Mouse (Mus musculus) small intestine, adult 2 months (tissue): ENCODE results near the gene Cd300ld5. TPM values are rescaled to one million over a fixed set of nuclear protein-coding genes. Genes with fewer than 3 reads are reported as not detected.
"Not testable (repeated sequence)": the region's sequence is repeated elsewhere in the genome, so short reads cannot be mapped to it uniquely, and the experiment has no call there.

Experiments
- H3K27ac ChIP-seq: fragments of 200-500 bp; 2 replicates; pipeline ENCODE4 v1.5.1; 2012; ENCODE audit warnings: low read depth, low read length, control low read depth, inconsistent platforms; ENCODE audit not compliant: insufficient read depth
- H3K27me3 ChIP-seq: fragments of 200-500 bp; 2 replicates; pipeline ENCODE4 v1.6.1; 2012; ENCODE audit warnings: mild to moderate bottlenecking, moderate library complexity, low read length, inconsistent platforms; ENCODE audit not compliant: control insufficient read depth, insufficient read depth
- H3K36me3 ChIP-seq: fragments of 200-500 bp; 2 replicates; pipeline ENCODE4 v1.6.1; 2012; ENCODE audit warnings: mild to moderate bottlenecking, low read length, control low read depth, inconsistent platforms; ENCODE audit not compliant: control insufficient read depth, insufficient read depth
- H3K4me1 ChIP-seq: fragments of 200-500 bp; 2 replicates; pipeline ENCODE4 v1.6.1; 2012; ENCODE audit warnings: low read length, inconsistent platforms, mixed read lengths; ENCODE audit not compliant: control insufficient read depth, insufficient read depth, insufficient read length
- H3K4me3 ChIP-seq: fragments of 200-500 bp; 2 replicates; pipeline ENCODE4 v1.5.1; 2012; ENCODE audit warnings: low read depth, mild to moderate bottlenecking, control low read depth, inconsistent platforms, low read length, moderate library complexity
- CTCF ChIP-seq: fragments of 200-500 bp; IDR thresholded peaks from 2 replicates; pipeline ENCODE4 v1.5.1; 2012; ENCODE audit warnings: low read depth, mild to moderate bottlenecking, control low read depth, inconsistent platforms, low read length, moderate library complexity, mixed read lengths; ENCODE audit not compliant: insufficient replicate concordance, insufficient read length; ENCODE audit errors: extremely low read depth
- POLR2A ChIP-seq: fragments of 200-500 bp; IDR thresholded peaks from 2 replicates; pipeline ENCODE4 v1.6.1; 2012; ENCODE audit warnings: low read depth, mild to moderate bottlenecking, control low read depth, inconsistent platforms, low read length, moderate library complexity
- WGBS: fragments of 180-500 bp; shearing (Covaris S2); methylation state at CpG from one replicate; pipeline ENCODE4 v1.1.7; 2018; 5-methylcytosine and 5-hydroxymethylcytosine counted together
- polyA plus RNA-seq: library from polyadenylated mRNA; depleted of rRNA; stranded (reverse); fragments of >200 nt; gene quantifications from 2 replicates; pipeline ENCODE4 v1.2.3, GENCODE M21; 2012; rRNA removed

Gene Cd300ld5
- 0.85 TPM in 1 of 2 replicates, not detected in the other for polyA plus RNA-seq

DNA sequence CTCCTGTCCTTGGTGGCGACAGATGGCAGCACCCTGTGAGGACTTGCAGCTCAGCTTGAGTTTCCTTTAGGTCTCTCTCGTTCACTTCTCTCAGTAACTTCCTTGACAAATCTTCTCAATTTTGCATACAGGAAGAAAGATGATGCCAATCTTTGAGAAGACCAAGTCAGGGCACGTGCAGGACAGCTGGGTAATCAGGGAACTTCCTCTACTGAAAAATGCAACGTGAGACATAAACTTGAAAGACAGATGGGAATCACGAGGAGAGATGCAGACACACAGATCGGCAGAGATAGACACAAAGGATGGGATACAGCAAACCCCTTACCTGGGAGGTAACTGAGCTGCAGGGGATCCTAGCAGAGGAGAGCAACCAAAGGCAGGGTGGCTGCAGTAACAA lies at the start of gene Cd300ld5:
Cd300ld5 (minus strand) TSS at position 101 of the 400 bp plus-strand sequence.
- H3K4me1 ChIP-seq, H3K36me3 ChIP-seq, H3K4me3 ChIP-seq, H3K27ac ChIP-seq, H3K27me3 ChIP-seq: not testable (repeated sequence)
- WGBS = no CpG with 5 or more reads among the region's 6 CpGs

GRCm38 (mm10) chr11:115086213-115086612 lies 48.6 kb upstream of the Cd300ld5 start:
- WGBS = 66% methylated on average over 7 of the region's 7 CpGs
- TF ChIP-seq CTCF (no peak), POLR2A (no peak)
- no peak overlapping the region for H3K4me3 ChIP-seq
- H3K27ac ChIP-seq = no peak overlapping the region
- H3K4me1 ChIP-seq = peaks cover 16% of the 10 kb centered on the region
- H3K27me3 ChIP-seq = no peaks in the 10 kb centered on the region; the same call in 1 of the 2 replicates
- H3K36me3 ChIP-seq = no peaks in the 10 kb centered on the region

DNA sequence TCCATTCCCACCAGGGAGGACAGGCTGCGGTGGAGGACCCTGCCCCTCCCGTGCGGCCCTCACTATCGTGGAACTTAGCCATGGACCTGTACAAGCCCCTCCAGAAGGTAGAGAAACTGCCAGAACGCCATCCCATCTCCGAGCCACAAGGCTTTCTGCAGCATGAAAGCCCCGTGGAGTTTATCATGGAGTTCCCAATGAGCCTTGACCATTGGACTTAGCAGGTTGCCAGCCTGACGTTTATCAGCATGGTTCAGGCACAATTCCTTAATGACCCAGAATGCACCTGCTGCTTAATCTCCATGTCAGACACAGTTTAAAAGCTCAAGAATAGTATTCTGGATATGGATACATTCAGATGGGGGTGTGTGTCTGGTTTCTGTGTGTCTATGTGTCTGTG lies 47.5 kb upstream of the Cd300ld5 start:
- Histone ChIP-seq H3K27me3 (no peaks in the 10 kb centered on the region), H3K36me3 (no peaks in the 10 kb centered on the region), H3K4me3 (peak overlapping the region; percentile 39), H3K4me1 (peaks cover 16% of the 10 kb centered on the region), H3K27ac (peak overlapping the region; percentile 96)
- 37% methylated on average over 8 of the region's 8 CpGs for WGBS
- TF ChIP-seq POLR2A = no peak
- TF ChIP-seq CTCF = no peak

- Histone ChIP-seq H3K27me3 (no peaks in the 10 kb centered on the region), H3K4me3 (peak overlapping the region; percentile 39), H3K4me1 (peaks cover 16% of the 10 kb centered on the region), H3K27ac (peak overlapping the region; percentile 96), H3K36me3 (no peaks in the 10 kb centered on the region)
- 21% methylated on average over 12 of the region's 12 CpGs for WGBS
- TF ChIP-seq POLR2A (no peak), CTCF (no peak)
Observed at GRCm38 (mm10) chr11:115084595-115084994, 47.0 kb upstream of the Cd300ld5 start.

DNA sequence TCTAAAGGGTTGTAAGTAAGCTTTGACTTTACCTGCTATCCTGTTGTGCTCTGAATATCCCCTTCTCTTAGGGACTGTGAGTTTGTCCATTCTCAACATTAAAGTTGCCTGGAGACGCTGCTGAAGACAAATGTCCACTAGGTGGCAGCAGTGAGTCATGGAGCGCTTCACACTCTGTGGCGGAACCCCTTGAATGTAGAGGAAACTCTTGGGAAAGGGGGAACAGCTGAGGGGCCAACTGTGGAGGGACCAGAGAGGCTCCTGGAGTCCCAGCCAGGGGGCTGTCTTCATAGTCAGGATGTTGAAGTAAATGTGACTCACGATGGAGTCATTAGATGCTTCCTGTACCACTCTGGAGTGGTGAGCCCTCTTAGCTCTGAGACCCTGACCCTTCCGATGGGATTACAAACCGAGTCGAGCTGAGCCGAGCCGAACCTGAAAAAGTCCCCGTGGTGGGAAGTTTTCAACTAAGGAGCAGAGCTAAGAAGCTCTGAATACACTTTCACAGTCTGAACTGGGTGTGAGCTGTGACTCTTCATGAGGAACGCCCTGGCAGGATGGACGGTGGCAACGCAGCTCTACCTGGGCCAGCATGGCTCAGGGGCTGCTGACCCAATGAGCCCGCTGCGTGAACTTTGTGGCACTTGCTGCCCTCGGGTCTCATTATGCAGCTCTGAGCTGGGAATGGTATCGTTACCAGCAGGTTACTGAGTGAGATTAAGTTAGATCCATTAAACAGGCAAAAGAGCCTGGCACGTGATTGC lies 46.0 kb upstream of the Cd300ld5 start:
- 29% methylated on average over 18 of the region's 18 CpGs for WGBS
- peak overlapping the region; percentile 66 for H3K27ac ChIP-seq
- TF ChIP-seq POLR2A (no peak), CTCF (peak; percentile 96; the same call in 1 of the 2 replicates)
- H3K36me3 ChIP-seq = no peaks in the 10 kb centered on the region
- H3K4me1 ChIP-seq = peaks cover 16% of the 10 kb centered on the region
- H3K27me3 ChIP-seq = no peaks in the 10 kb centered on the region
- no peak overlapping the region for H3K4me3 ChIP-seq

DNA sequence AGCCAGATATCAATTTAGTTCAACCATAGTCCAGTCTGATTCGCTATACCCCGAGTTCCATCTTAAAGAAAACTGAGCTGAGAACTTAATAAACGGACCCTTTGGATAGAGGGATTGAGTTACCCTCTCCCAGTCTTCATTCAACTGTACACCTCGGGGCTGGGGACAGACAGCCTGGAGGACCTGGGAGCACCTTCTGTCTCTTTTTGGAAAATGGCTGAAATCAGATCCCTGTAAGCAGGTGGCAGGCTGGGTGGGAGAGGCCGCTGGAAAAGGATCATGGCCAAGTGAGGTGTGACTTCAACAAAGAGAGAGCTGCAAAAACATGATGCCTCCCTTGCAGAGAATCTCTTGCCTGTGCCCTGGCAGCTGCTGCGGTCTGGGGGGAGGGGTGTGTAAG lies 44.6 kb upstream of the Cd300ld5 start:
- Histone ChIP-seq H3K36me3 (no peaks in the 10 kb centered on the region), H3K4me1 (peaks cover 16% of the 10 kb centered on the region), H3K27me3 (no peaks in the 10 kb centered on the region), H3K4me3 (no peak overlapping the region), H3K27ac (no peak overlapping the region)
- WGBS = 66% methylated on average over 6 of the region's 6 CpGs
- TF ChIP-seq POLR2A = no peak

DNA sequence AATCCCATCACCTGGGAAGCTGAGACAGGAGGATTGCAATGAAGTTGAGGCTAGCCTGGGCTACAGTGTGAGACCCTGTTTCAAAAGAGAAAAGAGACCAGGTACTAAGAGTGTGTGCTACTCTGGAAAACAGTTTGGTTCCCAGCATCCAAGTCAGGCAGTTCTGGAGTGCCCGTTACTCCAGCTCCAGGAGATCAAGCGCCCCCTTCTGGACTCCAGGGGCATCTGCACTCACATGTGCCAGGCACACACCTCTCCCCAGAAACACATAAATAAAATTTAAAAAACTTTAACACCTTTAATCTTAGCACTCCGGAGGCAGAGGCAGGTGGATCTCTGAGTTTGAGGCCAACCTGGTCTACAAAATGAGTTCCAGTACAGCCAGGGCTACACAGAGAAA lies 43.8 kb upstream of the Cd300ld5 start:
- WGBS = 61% methylated on average over 3 of the region's 3 CpGs
- no peak for TF ChIP-seq POLR2A
- TF ChIP-seq CTCF = no peak

More for the DNA sequence above, 43.8 kb upstream of the Cd300ld5 start:
- Histone ChIP-seq H3K4me1 (peaks cover 16% of the 10 kb centered on the region), H3K4me3 (no peak overlapping the region), H3K27ac (no peak overlapping the region), H3K36me3 (no peaks in the 10 kb centered on the region), H3K27me3 (no peaks in the 10 kb centered on the region)
